Mouse (Mus musculus) liver, embryonic 11.5 days (tissue): ENCODE measurements around the gene Gli1. TPM values are rescaled to one million over a fixed set of nuclear protein-coding genes. Genes with fewer than 3 reads are reported as not detected.

ENCODE experiments used
- ATAC-seq: fragments of 200-750 bp; cut with Nextera tagmentation; replicated peaks from 2 replicates; pipeline ENCODE4 v1.8.0; 2017; ENCODE audit warnings: moderate number of reproducible peaks, mild to moderate bottlenecking, moderate TSS enrichment, moderate library complexity; ENCODE audit not compliant: low FRiP score
- DNase-seq: peaks from one replicate; pipeline ENCODE4 v3.0.0-alpha.2; 2017; ENCODE audit warnings: low spot score
- H3K27ac ChIP-seq: fragments of 300-500 bp; sonication (generic); 2 replicates; pipeline ENCODE4 v1.5.1; 2014; ENCODE audit warnings: mild to moderate bottlenecking, low read depth, low read length, control low read depth
- H3K27me3 ChIP-seq: fragments of 300-500 bp; sonication (generic); replicated peaks from 2 replicates; pipeline ENCODE4 v1.6.1; 2014; ENCODE audit warnings: low read length, mixed read lengths; ENCODE audit not compliant: control insufficient read depth, insufficient read depth
- H3K36me3 ChIP-seq: fragments of 300-500 bp; sonication (generic); 2 replicates; pipeline ENCODE4 v1.6.1; 2014; ENCODE audit warnings: mild to moderate bottlenecking, low read length, moderate library complexity, mixed read lengths; ENCODE audit not compliant: control insufficient read depth, insufficient read depth
- H3K4me1 ChIP-seq: fragments of 300-500 bp; sonication (generic); replicated peaks from 2 replicates; pipeline ENCODE4 v1.6.1; 2014; ENCODE audit warnings: low read length, mixed read lengths; ENCODE audit not compliant: control insufficient read depth, insufficient read depth
- H3K4me2 ChIP-seq: fragments of 300-500 bp; sonication (generic); 2 replicates; pipeline ENCODE4 v1.6.1; 2014; ENCODE audit warnings: mild to moderate bottlenecking, control low read depth, moderate library complexity
- H3K4me3 ChIP-seq: fragments of 300-500 bp; sonication (generic); 2 replicates; pipeline ENCODE4 v1.5.1; 2014; ENCODE audit warnings: low read depth, low read length, control low read depth
- H3K9ac ChIP-seq: fragments of 300-500 bp; sonication (generic); 2 replicates; pipeline ENCODE4 v1.6.1; 2014; ENCODE audit warnings: low read depth, low read length, control low read depth
- H3K9me3 ChIP-seq: fragments of 300-500 bp; sonication (generic); 2 replicates; pipeline ENCODE4 v1.6.1; 2016; ENCODE audit warnings: low read length, inconsistent platforms, mixed read lengths; ENCODE audit not compliant: control insufficient read depth
- WGBS: fragments of 180-500 bp; shearing (Covaris S2); extraction: QIAGEN DNeasy Blood & Tissue Kit; methylation state at CpG from one replicate; pipeline ENCODE4 v1.1.7; 2014; 5-methylcytosine and 5-hydroxymethylcytosine counted together
- polyA plus RNA-seq: library from polyadenylated mRNA; unstranded; fragments of >200 nt; fragmentation: Nextera tagmentation; extraction: Ambion mirVana; gene quantifications from 2 replicates; pipeline ENCODE4 v1.2.1, GENCODE M21; 2014

Gene Gli1
- polyA plus RNA-seq = 2.1 and 2.2 TPM in 2 replicates

DNA sequence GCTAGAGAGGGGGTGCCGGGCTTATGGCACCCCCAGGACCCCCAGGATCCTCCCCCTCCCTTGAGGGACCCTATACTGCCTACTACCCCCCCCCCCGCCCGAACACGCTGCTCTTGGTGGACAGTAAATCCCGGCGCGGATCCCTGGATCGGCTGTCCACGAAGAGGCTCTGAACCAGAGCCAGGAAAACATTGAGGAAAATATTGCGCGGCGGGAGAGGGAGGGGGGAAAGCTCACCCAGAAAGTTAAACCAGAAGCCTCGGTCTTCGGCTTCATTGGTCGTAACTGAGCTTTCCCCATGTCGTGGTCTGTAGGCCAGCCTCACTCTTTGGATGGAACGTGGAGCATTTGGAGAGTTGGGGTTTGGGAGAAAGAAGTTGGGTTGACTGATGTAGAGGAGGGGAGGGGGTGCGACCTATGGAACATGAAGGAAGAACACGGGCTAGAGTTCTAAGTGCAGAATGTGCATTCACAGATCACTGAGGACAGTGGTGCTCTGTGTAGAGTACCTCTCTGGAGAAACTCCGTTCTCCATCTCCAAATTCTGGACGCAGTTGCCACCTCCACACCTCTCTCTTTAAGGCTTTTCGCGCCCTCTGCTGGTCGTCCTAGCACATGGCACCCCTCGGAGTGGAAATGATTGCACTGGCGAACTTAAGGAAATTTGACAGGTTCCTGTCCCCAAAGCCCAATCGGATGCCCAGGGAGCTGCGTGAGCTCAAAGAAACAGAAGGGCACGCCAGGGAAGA is at the start of gene Gli1:
Gene Gli1 (minus strand): TSS at position 84 of the 749 bp plus-strand sequence.
- Histone ChIP-seq H3K27me3 (peaks cover 41% of the 10 kb centered on the region), H3K4me1 (peaks cover 22% of the 10 kb centered on the region), H3K9me3 (no peaks in the 10 kb centered on the region), H3K9ac (peak within 1 kb of the TSS; percentile 30; the same call in 1 of the 2 replicates), H3K4me3 (peak within 1 kb of the TSS; percentile 55), H3K27ac (peak within 1 kb of the TSS; percentile 16), H3K4me2 (peak within 1 kb of the TSS; percentile 95), H3K36me3 (no peaks in the 10 kb centered on the region)
- WGBS = under 1% methylated on average over 29 of the region's 29 CpGs
- peak; percentile 79 for DNase-seq
- peak; percentile 41; the same call in 1 of the 2 replicates for ATAC-seq

DNA sequence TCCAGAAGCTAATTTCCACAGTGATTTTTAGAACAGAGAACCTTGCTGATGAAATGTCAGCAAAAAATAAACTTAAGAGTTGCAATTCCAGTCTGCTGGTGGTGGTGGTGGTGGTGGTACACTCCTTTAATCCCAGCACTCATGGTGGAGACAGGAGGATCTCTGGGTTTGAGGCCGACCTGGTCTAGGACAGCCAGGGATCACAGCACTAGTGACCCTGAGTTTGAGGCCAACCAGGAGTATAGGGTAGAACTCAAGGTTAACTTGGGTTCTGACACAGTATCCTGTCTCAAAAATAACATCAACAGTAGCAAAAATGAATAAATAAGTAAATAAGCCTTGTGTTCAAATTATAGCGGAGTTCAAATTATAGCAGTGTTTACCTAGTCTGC is 40.0 kb upstream of the Gli1 start:
- 63% methylated on average over 2 of the region's 2 CpGs for WGBS
- DNase-seq (no peak), ATAC-seq (no peak)
- H3K4me3 ChIP-seq = peak overlapping the region; percentile 66
- no peaks in the 10 kb centered on the region; the same call in 1 of the 2 replicates for H3K4me1 ChIP-seq
- no peaks in the 10 kb centered on the region for H3K9me3 ChIP-seq
- H3K27me3 ChIP-seq = no peaks in the 10 kb centered on the region
- peak overlapping the region; percentile 86 for H3K27ac ChIP-seq
- no peaks in the 10 kb centered on the region for H3K36me3 ChIP-seq
- H3K4me2 ChIP-seq = peak overlapping the region; percentile 73
- peak overlapping the region; percentile 79; the same call in 1 of the 2 replicates for H3K9ac ChIP-seq

DNA sequence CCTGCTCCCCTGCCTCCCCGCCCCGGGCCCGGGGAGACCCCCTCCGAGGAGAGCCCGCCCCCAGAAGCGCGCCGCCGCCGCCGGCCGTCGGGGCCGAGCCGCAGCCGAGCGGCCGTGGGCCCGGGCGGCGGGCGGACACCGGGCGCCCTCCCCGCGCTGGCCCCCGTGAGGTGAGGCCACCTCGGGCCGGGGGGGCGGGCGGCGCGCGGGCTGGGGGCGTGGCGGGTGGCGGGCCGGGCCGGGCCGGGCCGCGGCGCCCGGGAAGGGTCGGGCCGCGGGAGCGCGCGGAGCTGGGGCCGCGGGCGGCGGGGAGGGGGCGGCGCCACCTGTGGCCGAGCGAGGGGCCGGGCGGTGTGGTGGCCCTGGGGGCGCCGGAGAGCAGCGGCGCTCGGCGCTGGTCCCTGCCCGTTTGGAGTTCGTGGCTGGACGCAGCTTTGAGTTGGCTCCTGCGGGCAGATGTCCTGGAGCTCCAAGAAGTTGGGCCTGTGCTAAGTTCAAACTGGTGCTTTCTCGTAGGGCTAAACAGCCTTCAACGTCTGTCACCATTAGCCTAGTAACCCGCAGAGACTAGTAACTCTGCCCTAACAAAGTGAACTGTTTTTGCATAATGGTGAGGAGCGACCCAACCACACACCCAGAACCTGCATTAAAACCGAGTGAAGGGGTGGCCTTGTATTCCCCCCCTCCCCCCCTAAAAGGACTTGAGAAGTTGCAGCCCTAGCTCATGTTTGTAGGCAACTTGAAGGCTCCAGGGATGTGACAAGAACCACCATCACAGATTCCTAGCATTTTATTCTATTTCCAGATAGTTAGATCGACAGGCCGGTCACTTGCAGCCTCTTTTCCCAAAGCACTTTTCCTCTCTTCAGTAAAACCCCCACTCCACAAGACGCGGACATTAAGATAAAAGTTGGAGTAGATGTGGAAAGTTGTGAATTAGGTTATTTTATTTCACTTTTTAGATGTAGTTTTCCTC is 39.3 kb upstream of the Gli1 start:
- H3K36me3 ChIP-seq = no peaks in the 10 kb centered on the region

GRCm38 (mm10) chr10:127380251-127380691 is 38.5 kb upstream of the Gli1 start, which contains the start of gene R3hdm2:
Gene R3hdm2, plus strand, starts transcription at chr10:127380327.
- Histone ChIP-seq H3K9me3 (no peaks in the 10 kb centered on the region), H3K27me3 (no peaks in the 10 kb centered on the region), H3K4me1 (no peaks in the 10 kb centered on the region; the same call in 1 of the 2 replicates), H3K4me2 (peak within 1 kb of the TSS; percentile 82), H3K9ac (peak within 1 kb of the TSS; percentile 79), H3K27ac (peak within 1 kb of the TSS; percentile 86), H3K4me3 (peak within 1 kb of the TSS; percentile 66), H3K36me3 (no peaks in the 10 kb centered on the region)
- ATAC-seq = peak; percentile 96
- peak; percentile 91 for DNase-seq
- under 1% methylated on average over 50 of the region's 53 CpGs for WGBS

More for the DNA sequence above, 39.3 kb upstream of the Gli1 start:
- H3K4me2 ChIP-seq = peak overlapping the region; percentile 73
- H3K9me3 ChIP-seq = no peaks in the 10 kb centered on the region
- DNase-seq (peak; percentile 73), ATAC-seq (peak; percentile 76)
- H3K27me3 ChIP-seq = no peaks in the 10 kb centered on the region
- WGBS = 3% methylated on average over 50 of the region's 79 CpGs
- no peaks in the 10 kb centered on the region; the same call in 1 of the 2 replicates for H3K4me1 ChIP-seq
- H3K9ac ChIP-seq = peak overlapping the region; percentile 79
- H3K4me3 ChIP-seq = peak overlapping the region; percentile 66
- peak overlapping the region; percentile 86 for H3K27ac ChIP-seq

DNA sequence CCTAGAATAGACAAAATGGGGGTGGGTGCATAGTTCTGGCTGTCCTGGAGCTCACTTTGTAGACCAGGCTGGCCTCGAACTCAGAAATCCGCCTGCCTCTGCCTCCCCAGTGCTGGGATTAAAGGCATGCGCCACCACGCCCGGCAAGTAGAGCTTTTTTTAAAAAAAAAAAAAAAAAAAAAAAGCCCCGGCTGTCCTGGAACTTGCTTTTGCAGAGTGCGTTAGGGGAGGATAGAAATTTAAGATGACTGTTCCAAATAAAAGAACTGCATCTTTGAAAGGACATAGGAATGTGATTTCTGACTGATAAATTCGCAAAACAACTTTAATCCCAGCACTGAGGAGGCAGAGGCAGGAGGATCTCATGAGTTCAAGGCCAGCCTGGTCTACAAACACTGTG is 37.9 kb upstream of the Gli1 start:
- 80% methylated on average over 8 of the region's 8 CpGs for WGBS
- Histone ChIP-seq H3K4me2 (peak overlapping the region; percentile 82), H3K27ac (peak overlapping the region; percentile 86; the same call in 1 of the 2 replicates), H3K9ac (peak overlapping the region; percentile 79), H3K9me3 (no peaks in the 10 kb centered on the region), H3K36me3 (no peaks in the 10 kb centered on the region), H3K27me3 (no peaks in the 10 kb centered on the region), H3K4me3 (peak overlapping the region; percentile 66), H3K4me1 (no peaks in the 10 kb centered on the region; the same call in 1 of the 2 replicates)
- ATAC-seq (no peak), DNase-seq (no peak)

- H3K36me3 ChIP-seq = no peaks in the 10 kb centered on the region
- no peaks in the 10 kb centered on the region for H3K27me3 ChIP-seq
- H3K4me3 ChIP-seq = no peak overlapping the region
- ATAC-seq = no peak
- H3K4me1 ChIP-seq = no peaks in the 10 kb centered on the region; the same call in 1 of the 2 replicates
- DNase-seq = no peak
- H3K9me3 ChIP-seq = no peaks in the 10 kb centered on the region
- no peak overlapping the region for H3K9ac ChIP-seq
- 0 out of 2 replicates have a peak overlapping the region, but pooled peaks have one; percentile 2 for H3K27ac ChIP-seq
- H3K4me2 ChIP-seq = no peak overlapping the region
- 58% methylated on average over 3 of the region's 3 CpGs for WGBS
Measured at GRCm38 (mm10) chr10:127377700-127378099, 35.9 kb upstream of the Gli1 start.

DNA sequence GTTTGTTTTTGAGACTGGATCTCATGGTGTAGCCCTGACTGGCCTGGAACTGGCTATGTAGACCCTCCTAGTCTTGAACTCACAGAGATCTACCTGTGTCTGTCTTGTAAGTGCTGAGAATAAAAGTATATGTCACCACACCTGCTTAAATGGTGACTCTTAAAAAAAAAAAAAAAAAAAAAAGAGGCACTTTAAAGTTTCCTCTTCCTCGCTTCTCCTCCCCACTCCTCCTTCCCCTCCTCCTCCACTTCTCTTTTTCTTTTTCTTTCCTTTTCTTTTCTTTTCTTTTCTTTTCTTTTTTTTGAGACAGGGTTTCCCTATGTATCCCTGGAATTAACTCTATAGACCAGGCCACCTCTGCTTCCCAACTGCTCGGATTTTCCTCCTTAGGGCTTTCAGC is 29.2 kb upstream of the Gli1 start:
- H3K9ac ChIP-seq = no peak overlapping the region
- no peaks in the 10 kb centered on the region for H3K9me3 ChIP-seq
- ATAC-seq (no peak), DNase-seq (no peak)
- 59% methylated on average over 2 of the region's 2 CpGs for WGBS
- H3K4me1 ChIP-seq = no peaks in the 10 kb centered on the region
- no peaks in the 10 kb centered on the region for H3K27me3 ChIP-seq
- no peak overlapping the region for H3K27ac ChIP-seq
- no peak overlapping the region for H3K4me2 ChIP-seq
- no peaks in the 10 kb centered on the region for H3K36me3 ChIP-seq
- no peak overlapping the region for H3K4me3 ChIP-seq
